Mouse (Mus musculus) cerebellum, adult 9-10 months (tissue): ENCODE data around the gene Traf3.

ENCODE experiments used
- DNase-seq: peaks from one replicate; pipeline ENCODE4 v3.0.0; 2022

The Traf3 gene

DNA sequence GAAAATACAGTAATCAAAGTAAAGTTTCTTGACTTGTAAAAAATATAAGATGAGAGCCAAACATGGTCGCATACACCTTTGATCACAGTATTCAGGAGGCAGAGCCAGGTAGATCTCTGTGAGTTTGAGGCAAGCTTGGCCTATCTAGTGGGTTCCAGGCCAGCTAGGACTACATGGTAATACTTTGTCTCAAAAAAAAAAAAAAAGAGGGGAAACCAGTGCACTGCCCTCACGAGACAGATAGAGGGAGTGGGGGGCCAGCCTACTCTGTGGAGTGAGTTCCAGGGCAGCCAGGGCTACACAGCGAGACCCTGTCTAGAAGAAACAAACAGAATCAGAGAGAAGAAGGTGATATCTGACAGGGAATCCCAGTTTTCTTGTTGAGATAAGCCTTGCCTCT lies 41.5 kb downstream of the Traf3 start:
- DNase-seq, result no peak

DNA sequence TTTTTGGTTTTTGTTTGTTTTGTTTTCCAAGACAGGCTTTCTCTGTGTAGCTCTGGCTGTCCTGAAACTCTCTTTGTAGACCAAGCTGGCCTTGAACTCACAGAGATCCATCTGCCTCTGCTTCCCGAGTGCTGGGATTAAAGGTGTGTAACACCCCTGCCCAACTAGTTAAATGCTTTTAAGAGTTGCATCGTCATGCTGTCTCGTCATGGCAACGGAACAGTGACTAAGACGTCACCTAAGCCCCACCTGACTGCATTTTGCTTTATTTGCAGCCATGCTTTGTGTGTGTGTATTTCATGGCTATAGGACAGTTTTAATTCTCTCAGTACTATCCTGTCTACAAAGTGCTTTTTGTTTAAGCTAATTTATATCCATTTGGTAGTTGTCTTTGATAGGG lies 45.6 kb downstream of the Traf3 start:
- DNase-seq, result no peak

DNA sequence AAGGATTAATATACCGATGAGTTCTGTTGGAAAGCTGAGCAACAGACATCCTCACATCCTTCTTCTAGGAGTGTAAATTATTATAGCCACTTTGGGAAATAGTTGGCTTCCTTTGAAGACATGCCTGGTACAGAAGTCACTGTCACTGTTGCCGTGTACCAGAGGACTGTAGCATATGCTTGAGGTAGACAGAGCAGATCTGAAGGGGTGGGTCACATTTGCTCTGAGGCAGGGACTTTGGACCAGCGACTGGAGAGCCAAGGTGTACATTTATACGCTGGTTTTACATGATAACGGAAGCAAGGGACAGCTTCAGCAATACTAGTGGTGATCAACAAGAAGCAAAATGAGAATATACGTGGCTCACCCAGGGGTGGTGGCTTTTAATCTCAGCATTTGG lies 52.7 kb downstream of the Traf3 start:
- no peak for DNase-seq

DNA sequence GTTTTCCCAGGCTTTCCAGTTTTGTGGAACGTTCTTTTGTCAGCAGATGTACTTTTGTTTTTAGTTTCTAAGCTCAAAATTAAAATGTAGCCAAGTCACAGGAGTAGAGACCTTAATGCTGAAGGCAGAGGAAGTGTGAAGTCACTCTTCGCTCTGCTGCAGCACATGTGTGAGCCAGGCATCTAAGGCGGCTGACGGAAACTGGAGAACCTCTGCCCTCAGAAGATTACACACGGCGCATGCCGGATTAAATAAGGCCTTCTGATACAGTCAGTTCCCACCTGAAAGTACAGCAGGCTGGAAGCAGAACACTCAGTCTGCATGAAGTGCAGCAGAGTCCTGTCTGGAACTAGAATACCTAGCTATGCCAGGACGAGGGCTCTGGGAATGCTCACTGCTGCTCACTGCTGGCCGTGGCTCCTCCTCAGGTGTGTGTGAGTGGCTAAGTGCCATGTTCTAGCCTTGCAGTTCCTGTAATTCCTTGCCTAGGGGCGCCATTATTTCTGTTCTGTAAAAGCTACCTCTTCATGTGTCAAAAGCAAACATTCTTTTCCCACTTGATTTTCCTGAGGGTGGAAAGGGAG lies 59.1 kb downstream of the Traf3 start:
- no peak for DNase-seq

DNA sequence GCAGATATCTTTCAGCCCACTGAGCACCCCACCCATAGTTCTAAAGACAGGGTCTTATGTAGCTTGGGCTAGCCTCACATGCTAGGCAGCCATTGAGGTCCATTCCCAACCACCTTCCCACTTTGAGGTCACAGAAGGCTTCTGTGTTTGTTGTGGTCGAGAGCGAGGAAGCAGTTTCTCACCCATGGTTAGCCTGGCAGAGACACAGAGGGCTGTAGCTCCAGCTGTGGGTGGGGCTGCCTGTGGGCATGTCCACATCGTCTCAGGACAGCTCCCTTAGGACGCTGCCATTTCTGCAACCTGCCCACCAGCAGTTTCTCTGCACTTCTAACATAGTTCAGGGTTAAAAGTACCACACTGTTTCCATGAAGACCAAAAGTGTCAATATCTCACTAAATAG lies 61.2 kb downstream of the Traf3 start:
- no peak for DNase-seq

DNA sequence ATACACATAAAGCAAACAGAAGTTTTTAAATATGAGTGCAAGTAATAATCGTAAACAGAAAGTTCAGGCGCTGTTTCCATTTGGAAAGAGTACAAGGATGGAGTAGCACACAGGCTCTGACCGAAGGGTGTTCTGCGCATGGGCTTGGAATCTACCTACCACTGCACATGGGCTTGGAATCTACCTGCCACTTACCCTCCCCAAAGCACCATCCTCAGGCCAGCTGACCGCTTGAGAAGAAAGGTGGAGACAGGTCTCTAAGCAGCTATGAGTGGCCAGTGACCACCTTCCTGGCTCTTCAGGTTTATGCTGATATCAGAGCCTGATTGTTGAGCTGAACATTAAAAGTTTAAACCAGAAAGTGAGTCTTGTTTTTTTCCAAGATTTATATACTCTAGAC lies 62.3 kb downstream of the Traf3 start:
- no peak for DNase-seq

DNA sequence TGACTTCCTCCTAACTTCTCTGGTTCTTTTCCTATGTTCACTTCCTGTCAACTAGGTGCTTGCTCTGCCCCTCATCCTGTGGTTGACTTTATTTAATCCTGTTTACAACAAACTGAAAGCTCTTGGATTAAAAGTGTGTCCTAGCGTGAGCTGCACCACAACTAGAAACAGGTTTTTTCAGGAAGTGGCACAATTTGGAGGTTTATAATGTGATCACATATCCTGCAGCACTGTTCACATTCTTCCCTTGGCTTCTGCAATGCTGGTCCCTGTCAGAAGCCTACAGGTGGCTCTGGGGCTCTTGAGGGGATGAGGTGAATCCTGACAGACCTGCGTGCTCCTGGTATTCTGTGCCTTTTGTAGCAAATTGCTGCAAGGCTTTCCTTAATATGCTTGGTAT lies 64.6 kb downstream of the Traf3 start:
- no peak for DNase-seq

DNA sequence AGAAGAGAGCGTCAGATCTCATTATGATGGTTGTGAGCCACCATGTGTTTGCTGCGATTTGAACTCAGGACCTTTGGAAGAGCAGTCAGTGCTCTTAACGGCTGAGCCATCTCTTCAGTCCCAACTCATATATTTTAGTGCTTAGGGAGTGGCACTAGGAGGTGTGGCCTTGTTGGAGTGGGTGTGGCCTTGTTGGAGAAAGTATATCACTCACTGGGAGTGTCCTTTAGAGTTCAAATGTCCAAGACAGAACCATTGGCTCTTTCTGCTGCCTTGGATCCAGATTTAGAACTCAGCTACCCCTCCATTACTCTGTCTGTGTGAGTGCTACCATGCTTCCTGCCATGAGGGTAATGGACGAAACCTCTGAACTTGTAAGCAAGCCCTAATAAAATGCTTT lies 67.6 kb downstream of the Traf3 start:
- DNase-seq, result no peak

DNA sequence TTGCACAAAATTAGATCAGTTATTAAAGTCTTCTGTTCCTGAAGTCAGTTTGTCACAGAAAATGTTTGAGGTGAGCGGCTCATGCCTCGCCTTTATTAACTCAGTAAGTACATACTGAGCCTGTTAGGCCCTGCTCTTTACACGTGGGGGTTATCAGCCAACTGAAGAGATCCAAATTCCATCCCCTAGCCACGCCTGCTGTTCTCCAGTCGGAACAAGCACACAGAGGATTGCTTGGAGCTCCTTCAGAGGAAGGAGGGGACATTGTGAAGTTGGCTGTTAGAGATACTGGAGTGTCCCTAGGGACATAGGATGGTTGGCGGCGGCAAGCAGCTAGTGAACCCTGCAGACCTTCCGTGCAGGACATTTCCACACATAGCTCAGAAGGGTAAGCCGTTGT lies 68.2 kb downstream of the Traf3 start:
- no peak for DNase-seq

DNA sequence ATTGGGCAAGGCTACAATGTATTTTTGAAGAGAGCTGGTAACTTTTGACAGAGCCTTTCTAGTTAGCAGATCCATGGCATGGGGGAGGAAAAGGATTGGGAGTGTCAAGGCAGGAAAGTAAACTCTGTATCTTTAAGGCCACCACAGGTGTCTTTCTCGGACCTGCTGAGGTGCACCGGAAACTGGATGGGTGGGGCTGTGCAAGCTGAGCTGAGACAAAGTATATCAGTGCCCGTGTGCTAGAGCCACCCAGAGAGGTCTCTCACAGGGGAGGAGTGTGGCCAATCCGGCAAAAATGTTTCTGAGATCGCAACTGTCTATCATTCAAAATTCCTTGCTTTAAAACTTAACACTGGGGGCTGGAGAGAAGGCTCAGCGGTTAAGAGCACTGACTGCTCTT lies 69.5 kb downstream of the Traf3 start:
- no peak for DNase-seq

DNA sequence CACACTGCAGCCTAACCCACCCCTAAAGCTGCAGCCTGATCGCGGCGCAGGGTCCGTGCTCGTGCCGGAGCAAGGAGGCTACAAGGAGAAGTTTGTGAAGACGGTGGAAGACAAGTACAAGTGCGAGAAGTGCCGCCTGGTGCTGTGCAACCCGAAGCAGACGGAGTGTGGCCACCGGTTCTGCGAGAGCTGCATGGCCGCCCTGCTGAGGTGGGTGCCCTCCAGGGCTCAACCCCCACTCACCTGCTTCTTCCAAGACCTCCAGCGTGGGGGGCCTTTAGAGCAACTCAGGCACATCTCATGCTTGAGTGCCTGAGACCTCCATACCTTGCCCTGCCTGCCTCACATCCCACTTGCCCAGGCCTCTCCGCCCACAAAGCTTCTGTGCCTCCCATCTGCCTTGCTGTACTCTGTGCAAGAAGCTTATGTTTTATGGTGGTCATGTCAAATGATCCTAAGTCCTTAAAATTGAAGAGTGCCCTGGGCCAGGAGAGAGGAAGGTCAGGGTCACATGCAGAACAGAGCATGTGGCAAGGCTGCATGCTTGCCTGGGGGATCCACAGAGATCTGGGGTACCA lies 71.5 kb downstream of the Traf3 start:
- DNase-seq, result no peak

DNA sequence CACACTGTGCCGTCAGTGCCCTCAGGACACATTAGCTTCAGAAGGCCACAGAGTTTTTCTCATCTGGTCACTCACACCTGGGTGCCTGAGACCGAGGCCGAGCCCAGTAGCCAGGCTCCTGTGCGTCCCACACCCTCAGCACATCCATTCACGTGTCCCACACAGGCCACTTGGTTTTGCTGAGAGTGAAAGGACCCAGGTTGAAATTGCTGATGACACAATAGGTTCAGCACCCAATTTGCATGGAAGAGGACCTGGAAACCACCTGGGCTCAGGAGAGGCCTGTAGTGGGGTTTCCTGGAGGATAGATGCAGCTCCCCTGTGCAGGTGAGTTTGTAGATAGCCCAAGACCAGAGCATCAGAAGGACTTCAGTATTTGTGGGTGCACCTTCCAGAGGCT lies 72.2 kb downstream of the Traf3 start:
- DNase-seq, result no peak

DNA sequence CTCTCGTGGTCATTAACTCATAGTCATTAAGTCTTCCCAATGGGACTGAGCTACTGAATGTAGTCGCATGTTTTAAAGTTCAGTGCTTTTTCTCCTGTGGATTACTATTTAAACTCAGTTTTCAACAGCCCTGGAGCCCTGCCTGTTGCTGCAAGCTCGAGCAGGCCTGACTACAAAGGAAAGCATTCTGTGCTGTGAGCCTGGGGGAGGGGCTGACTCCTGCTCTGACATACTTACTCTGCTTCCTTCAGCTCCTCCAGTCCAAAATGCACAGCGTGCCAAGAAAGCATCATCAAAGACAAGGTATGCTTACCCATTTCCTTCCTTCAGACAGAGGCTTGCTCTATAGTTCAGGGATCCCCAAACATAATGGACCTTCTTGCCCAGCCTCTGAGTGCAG lies 72.6 kb downstream of the Traf3 start:
- DNase-seq, result peak; percentile 51

DNA sequence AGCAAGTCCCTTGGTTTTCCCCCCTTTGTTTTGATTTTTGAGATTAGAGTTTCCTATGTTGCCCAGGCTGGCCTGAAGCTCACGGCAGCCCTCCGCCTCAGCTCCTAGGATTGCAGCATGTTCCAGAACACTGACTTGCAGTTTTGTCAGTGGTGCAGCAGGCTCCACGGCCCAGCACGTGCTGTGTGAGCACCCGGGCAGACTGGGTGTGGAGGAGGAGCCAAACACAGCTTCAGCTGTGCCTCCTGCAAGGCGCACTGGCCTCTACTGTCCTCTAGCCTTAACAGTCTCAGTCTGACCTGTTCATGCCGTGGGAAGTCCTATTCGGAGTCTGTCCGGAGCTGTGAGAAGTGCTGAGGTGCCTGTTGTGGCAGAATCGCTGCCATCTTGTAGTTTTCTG lies 73.8 kb downstream of the Traf3 start:
- DNase-seq, result no peak

DNA sequence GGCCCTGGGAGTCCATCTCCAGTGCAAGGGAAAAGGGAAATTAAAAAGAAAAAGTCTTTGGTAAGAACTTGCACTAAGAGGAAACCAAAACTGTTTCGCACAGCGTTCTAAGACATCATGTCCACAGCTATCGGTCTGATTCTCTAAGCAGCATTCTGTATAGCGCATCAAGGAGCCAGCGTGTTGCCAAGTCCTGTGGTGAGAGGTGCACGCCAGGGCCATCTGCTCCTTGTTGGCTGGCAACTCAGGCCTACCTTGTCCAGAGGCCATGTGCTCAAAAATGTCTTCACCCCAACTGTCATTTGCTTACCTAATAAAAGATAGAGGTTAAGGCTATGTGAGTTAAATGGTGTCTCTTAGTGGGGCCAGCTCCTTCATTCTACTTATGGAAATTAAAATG lies 75.7 kb downstream of the Traf3 start:
- peak; percentile 99 for DNase-seq

DNA sequence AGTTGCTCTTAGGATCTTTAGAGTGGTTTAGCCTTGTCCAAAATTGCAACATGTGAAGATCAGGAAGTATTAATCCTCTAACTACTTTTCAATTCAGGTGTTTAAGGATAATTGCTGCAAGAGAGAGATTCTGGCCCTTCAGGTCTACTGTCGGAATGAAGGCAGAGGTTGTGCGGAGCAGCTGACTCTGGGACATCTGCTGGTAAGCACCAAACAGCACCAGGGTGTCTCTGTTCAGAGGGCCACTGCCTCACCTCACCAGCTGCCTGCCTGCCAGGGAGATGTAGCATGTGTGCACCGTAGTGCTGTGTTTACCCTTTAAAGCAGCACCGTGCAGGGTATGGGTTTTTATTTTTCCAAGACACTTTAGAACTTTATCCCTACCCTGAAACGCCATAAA lies 76.2 kb downstream of the Traf3 start:
- DNase-seq, result no peak

DNA sequence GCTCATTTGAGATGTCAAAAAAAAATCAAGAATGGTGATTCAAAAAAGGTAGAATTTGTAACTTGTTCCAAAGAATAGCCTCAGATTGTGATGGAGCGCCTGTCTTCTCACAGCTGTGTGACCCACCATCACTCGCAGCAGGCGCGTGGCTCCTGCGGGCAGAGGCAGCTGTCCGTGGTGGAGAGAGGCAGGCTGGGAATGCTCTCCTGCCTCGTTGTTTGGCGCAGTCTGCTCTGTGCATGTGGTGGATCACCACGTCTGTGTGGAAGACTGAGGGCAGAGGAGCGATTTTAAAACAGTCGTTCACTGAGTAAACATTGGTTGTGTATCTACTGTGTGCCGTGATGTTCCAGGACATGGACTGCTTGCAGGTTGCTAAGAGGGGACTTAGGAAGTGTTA lies 77.6 kb downstream of the Traf3 start:
- DNase-seq, result peak; percentile 43

DNA sequence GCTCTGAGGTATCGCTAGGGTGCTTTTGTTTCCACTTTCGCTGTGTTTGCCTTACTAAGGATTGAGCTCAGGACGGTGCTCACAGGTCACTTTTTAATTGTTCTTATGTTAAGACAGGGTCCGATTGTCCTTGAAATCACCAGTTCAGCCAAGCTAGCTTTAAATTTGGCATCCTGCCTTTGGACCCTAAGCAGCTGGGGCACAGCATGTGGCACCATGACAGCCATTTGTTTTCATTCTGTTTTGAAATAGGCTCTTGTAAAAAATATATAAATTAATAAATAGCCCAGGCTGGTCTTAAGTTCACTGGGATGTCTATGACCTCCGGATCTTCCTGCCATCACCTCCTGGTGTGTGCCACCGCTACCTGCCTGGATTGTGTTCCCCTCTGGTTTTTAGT lies 78.9 kb downstream of the Traf3 start:
- DNase-seq, result peak; percentile 57

DNA sequence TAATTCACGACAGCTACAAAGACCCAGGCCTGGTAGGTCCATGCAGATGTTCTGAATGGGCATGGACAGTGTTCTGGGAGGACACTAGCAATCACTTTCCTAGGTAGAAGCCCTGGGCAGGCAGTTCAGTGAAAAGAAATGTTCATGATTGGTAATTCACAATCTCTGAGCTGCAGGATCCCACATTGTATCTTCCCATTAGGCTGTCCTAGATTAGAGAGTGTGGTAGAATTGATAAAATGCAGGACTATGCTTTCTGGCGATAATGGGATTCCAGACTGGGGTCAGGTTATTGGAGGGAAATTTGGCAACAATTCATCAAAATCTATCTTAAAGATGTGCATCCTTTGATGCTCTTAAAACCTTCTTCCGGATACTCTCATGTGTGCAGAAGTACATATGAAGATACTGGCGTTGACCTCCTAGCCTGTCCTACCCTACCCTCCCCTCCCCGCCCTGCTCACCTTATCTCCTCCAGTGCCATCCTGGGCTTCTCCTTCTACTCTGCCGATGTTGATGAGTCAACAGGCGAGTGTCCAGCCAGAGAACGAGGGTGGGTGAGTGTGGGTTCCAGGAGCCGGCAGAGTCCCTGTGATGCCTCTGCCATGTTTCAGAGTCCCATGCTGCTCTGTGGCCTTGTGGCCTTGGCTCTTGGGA lies 80.8 kb downstream of the Traf3 start:
- no peak for DNase-seq

DNA sequence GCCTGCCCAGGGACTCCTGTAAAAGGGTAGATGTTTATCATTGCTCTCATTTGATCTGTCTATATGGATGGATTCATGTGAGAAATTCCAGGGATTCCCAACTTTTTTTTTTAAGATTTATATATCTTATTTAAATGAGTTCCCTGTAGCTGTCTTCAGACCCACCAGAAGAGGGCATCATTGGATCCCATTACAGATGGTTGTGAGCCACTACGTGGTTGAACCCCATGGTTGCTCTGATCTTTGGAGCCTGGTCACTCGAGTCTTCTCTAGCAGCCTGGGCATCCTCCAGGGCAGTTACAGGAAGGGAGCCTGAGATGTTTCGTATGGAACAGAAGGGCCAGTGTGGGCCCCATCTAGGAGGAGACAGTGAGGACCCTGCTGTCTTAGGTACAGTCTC lies 82.9 kb downstream of the Traf3 start:
- no peak for DNase-seq

DNA sequence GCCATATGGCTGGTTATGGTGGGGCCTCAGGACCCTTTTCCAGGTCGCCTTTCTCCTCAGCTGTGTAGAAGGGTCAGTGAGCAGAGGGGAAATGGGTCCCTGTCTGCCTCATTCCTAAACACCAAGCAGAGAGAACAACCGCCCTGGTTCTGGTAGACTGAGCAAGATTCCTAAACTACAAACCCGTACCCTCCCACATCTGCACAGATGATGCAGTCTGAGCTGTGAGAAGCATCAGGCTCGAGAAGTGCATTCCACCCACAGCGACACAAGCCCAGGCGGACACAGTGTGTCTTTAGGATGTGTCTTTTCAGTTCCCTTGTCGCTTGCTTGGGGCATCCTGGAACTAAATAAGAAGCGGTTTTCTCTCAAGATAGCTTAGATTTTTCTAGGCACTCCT lies 83.9 kb downstream of the Traf3 start:
- DNase-seq, result no peak

DNA sequence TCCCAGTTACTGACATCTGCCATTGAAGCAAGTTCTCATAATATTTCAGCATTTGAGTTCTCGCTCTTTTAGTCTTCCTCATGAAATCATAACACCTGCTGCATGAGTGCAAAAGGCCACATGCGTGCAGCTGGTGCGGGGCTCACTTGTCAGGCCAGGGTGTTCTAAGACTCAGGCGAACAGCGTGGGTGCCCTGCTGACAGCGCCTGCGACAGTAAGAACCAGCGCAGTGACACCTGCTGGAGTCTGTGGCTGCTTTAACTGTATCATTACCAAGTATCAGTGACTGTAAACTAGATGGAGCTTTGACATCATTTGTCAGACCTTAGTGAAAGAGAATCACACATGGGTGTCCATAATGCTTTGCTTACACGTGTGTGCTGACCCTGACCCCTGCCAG lies 85.1 kb downstream of the Traf3 start:
- no peak for DNase-seq

DNA sequence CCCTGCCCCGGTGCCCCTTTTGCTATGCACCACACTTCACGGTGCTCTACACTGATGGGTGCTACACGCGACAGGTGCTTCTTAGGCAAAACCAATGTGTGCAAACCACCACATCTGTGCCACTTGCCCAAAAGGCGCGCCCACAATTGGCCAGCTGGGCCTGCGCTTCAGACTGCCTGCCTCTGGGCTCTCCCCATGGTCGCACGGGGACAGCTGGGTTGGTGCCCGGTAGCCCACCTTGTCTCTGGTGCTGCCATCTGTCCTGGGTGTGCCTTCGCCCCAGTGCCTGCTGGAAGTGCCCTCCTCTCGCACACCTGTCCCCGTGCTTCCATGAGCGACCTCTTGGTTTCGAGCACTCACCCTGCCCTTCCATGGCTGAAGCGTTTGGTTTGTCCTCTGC lies 97.5 kb downstream of the Traf3 start:
- DNase-seq, result no peak

DNA sequence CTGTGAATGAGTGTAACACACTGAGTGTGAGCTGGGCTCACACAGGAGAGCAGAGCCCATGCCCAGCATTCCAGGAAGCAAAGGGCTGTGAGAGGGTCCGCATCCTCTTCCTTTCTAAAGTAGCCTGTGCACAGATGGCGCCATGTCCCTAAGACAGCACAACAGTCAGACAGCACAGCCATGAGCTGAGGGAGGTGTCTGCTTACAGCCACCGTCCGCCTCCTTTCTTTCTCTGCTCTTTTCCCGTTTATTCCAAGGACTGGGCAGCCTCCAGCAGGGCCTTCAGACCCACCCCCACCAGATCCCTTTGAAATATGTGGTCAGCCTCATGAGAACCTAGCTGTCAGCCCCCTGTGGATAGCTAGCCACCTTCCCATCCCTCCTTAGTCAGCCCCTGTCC lies 99.0 kb downstream of the Traf3 start:
- DNase-seq, result no peak

DNA sequence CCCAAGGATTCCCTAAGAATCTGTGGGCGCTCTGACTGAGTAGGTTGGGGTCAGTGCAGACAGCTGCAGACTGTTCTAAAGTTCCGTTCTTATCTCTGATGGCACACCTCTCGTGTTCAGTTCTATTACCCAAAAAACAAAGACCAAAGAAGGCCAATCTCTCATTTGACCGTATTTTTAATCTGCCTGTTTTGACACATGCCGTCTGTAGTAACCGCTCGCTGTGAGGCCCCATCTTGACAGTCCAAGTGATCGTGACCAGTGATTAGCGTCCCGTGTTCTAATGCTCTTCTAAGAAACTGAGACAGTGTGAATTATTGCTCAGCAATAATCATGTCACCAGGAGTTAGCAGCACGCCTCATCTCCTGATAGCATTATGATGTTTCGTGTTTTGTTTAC lies 100.4 kb downstream of the Traf3 start:
- DNase-seq, result no peak
